Mouse (Mus musculus): ENCODE measurements around the gene Smarcal1. TPM values are rescaled to one million over a fixed set of nuclear protein-coding genes. Genes with fewer than 3 reads are reported as not detected.

Gene Smarcal1
- polyA plus RNA-seq, 1 experiment from 2014 or later: 3.5 TPM

GRCm38 (mm10) chr1:72640658-72641410 lies 57.8 kb downstream of the Smarcal1 start:
- Histone ChIP-seq H3K4me3 (ENCODE audit: low read depth, low read length) (peak overlapping the region; percentile 5; the same call in 1 of the 2 replicates), H3K36me3 (replicated peaks; ENCODE audit: insufficient read depth, low read length) (no peaks in the 10 kb centered on the region), H3K4me2 (ENCODE audit: low read depth, low read length) (peak overlapping the region; percentile 30; the same call in 1 of the 2 replicates), H3K4me1 (ENCODE audit: insufficient read depth) (no peaks in the 10 kb centered on the region), H3K27me3 (ENCODE audit: insufficient read depth, low read length) (no peaks in the 10 kb centered on the region), H3K9ac (replicated peaks) (no peak overlapping the region), H3K9me3 (ENCODE audit: low read length) (no peaks in the 10 kb centered on the region), H3K27ac (ENCODE audit: low read depth) (no peak overlapping the region)
- ATAC-seq: no peak; the same call in 1 of the 2 replicates
- no peak for TF ChIP-seq EP300 (IDR thresholded peaks at IDR 0.05; ENCODE audit: low read depth)
- TF ChIP-seq CTCF (IDR thresholded peaks at IDR 0.05; ENCODE audit: low read depth): no peak
- WGBS (ENCODE audit: insufficient replicate concordance): 42% methylated on average over 49 of the region's 49 CpGs
- DNase-seq: peak; percentile 61

GRCm38 (mm10) chr1:72673070-72673469 lies 90.0 kb downstream of the Smarcal1 start:
- Histone ChIP-seq H3K4me2 (ENCODE audit: low read depth, low read length) (no peak overlapping the region), H3K27ac (ENCODE audit: low read depth) (no peak overlapping the region), H3K27me3 (ENCODE audit: insufficient read depth, low read length) (no peaks in the 10 kb centered on the region), H3K9ac (replicated peaks) (no peak overlapping the region), H3K4me1 (ENCODE audit: insufficient read depth) (no peaks in the 10 kb centered on the region), H3K4me3 (ENCODE audit: low read depth, low read length) (no peak overlapping the region), H3K9me3 (ENCODE audit: low read length) (no peaks in the 10 kb centered on the region), H3K36me3 (replicated peaks; ENCODE audit: insufficient read depth, low read length) (no peaks in the 10 kb centered on the region)
- whole genome bisulfite sequencing (ENCODE audit: insufficient replicate concordance): 69% methylated on average over 3 of the region's 3 CpGs
- no peak for TF ChIP-seq EP300 (IDR thresholded peaks at IDR 0.05; ENCODE audit: low read depth)
- no peak for TF ChIP-seq CTCF (IDR thresholded peaks at IDR 0.05; ENCODE audit: low read depth)
- DNase-seq (no peak), ATAC-seq (no peak)

Other genes with a start within 250 kb of the Smarcal1 start
- not detected in 2 replicates for gene March4, start 46.3 kb upstream of the Smarcal1 start, polyA plus RNA-seq (2015; fragmentation: Nextera tagmentation; extraction: Ambion mirVana)
- not detected in 2 replicates for gene Ankar, start 117.3 kb downstream of the Smarcal1 start, polyA plus RNA-seq (2015; fragmentation: Nextera tagmentation; extraction: Ambion mirVana)
- gene Rpl37a, start 128.0 kb downstream of the Smarcal1 start, polyA plus RNA-seq (2015; fragmentation: Nextera tagmentation; extraction: Ambion mirVana): 1,210 and 1,257 TPM in 2 replicates
- 3,364 and 3,428 TPM in 2 replicates for gene Igfbp2, start 241.3 kb downstream of the Smarcal1 start, polyA plus RNA-seq (2015; fragmentation: Nextera tagmentation; extraction: Ambion mirVana)

All from liver, postnatal 0 days (tissue).